Mouse (Mus musculus) ovary, adult 18-20 months (tissue): ENCODE measurements around the gene Ror1.

Experiments used
- DNase-seq: peaks from one replicate; pipeline ENCODE4 v3.0.0; 2022; ENCODE audit warnings: low spot score, mixed read lengths

Gene Ror1

GRCm38 (mm10) chr4:100488447-100488846 is 392.9 kb downstream of the Ror1 start:
- no peak for DNase-seq
